Mouse (Mus musculus): ENCODE measurements around the gene Natd1.

GRCm38 (mm10) chr11:60856587-60856986 is 58.0 kb downstream of the Natd1 start:
- no peak for TF ChIP-seq CTCF (IDR thresholded peaks at IDR 0.05; ENCODE audit: extremely low read depth, insufficient read length, insufficient replicate concordance, low read depth, low read length)
- no peak for TF ChIP-seq POLR2A (IDR thresholded peaks at IDR 0.05; ENCODE audit: low read depth, low read length)

Measured in small intestine, adult 2 months (tissue).